Mouse (Mus musculus) right cerebral cortex, postnatal 14 days (tissue): ENCODE data around the gene Dcaf7.
"Not testable (repeated sequence)": the region's sequence is repeated elsewhere in the genome, so short reads cannot be mapped to it uniquely, and the experiment has no call there.

ENCODE experiments used
- DNase-seq: peaks from one replicate; pipeline ENCODE4 v3.0.0; 2022

Dcaf7 gene

GRCm38 (mm10) chr11:106036548-106037417, at the start of gene Dcaf7:
Gene Dcaf7, plus strand, starts transcription at chr11:106036872.
- peak; percentile 97 for DNase-seq

DNA sequence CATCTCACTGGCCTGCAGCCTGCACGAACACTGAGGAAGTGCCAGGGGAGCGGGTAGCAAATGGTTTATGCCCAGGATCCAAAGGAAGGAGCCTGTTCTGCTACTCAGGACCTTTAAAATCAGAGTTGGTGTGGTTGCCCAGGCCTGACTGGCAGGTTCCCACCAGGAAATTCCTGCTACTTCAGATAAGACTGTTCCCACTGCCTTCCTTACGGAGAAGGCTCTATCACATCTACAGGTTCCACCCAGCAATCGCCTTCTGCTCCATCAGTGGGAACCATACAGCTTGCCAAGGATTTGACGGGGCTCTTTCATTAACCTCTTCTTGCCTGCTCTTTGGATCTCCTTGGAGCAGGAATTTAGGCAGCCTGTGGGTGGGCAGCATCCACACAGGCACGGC, 49.2 kb upstream of the Dcaf7 start:
- no peak for DNase-seq

GRCm38 (mm10) chr11:105989446-105989845, 47.2 kb upstream of the Dcaf7 start:
- DNase-seq, result no peak

GRCm38 (mm10) chr11:105990231-105990630, 46.4 kb upstream of the Dcaf7 start:
- DNase-seq, result no peak

DNA sequence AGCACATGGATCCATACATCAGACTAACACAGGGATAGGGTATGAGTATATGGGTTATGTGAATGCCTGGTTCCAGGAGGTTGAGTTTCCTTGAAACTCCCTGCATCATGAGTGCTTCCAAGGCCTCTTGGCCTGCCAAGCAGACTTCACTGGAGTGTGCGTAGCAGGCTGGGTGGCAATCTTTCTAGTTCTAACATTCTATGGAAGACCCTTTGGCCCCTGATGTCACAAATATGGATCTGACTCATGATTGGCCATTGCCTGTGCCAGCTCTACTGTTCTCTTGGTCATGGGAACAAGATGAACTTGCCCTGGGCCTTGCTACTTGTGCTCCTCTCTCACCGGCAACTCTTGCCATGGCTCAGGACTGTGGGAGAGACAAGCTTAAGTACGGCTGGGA, 42.3 kb upstream of the Dcaf7 start, which contains the start of gene Ace3:
Ace3 (plus strand) TSS at position 301 of the 400 bp plus-strand sequence.
- DNase-seq, result no peak

GRCm38 (mm10) chr11:106000062-106000461, 36.6 kb upstream of the Dcaf7 start:
- DNase-seq, result no peak

DNA sequence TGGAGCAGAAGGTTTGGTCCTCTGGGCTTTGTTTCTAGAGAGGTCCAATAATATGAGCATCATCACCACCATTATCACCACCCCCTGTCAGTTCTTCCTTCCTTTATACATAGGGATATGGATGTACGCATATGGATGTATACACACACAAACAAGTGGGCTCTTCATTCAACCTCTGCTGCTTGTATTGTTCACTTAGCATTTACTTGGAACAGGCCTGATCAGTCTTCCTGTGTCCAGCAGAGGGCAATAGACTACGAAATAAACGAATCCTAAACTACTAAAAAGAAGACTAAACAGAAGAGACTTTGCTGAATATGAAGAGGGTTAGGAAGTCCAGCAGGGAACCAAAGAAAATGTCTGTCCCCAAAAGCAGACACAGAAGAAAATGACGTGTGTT, 35.0 kb upstream of the Dcaf7 start:
- DNase-seq, result no peak

GRCm38 (mm10) chr11:106004576-106004975, 32.1 kb upstream of the Dcaf7 start:
- no peak for DNase-seq

DNA sequence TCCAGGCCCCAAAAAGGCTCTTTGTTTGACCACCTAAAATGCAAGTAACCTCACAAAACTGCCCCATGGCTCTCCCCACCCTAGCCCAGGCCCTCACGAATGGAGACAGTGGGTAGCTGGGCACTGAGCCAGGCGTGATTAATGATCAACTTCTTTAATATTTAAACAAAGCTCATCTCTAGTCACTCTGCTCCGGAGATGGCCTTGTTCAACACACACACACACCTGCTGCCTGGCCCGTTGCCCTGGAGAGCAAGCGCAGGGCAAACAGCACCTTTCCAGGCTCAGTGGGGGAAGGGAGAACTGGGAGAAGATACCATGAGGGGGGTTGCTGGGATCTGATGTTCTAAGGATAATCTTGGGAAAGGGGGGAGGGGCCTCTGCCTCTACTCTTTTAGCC, 30.7 kb upstream of the Dcaf7 start:
- no peak for DNase-seq

- DNase-seq, result peak; percentile 49
These were observed 28.9 kb upstream of the Dcaf7 start, which contains the start of gene Kcnh6 for GRCm38 (mm10) chr11:106007821-106008220. Gene Kcnh6, plus strand, starts transcription at chr11:106008124.

DNA sequence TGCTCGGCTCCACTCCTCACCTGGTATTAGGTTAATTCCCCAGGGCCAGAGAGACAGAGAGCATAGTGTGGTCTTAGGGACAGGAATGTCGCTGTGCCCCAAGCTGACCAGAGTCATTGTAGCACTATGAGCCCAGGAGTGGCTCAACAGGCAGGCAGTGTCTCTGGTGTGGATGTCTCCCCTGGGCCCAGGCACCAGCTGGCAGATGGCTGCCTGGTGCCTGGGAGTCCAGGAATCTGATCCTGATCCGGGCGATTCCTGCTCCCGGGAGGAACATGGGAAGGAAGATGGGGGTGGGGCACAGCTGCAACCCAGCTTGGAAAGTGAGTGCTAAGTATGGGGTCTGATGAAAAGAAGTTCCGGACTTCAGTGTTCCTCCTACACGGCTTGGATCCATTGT, 24.0 kb upstream of the Dcaf7 start:
- DNase-seq, result no peak

- peak; percentile 73 for DNase-seq
These were observed 23.0 kb upstream of the Dcaf7 start for GRCm38 (mm10) chr11:106013556-106014225.

DNA sequence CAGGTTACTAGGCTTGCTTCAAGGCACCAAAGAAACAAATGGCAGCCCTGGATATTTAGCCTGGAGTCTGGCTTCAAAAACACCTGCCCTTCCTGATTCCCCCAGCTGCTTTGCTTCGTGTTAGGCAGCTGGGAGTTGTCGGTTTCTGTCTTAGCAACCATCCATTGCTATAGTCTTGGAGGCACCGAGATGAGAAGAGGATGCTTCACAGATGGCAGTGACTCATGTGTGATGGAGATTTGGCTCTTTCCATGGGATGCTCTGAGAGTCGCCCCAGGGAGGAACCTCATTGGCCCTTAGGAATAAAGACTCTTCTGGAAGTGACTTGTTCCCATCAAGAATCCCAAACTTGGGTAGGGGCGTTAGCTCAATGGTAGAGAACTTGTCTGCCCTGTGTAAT, 20.2 kb upstream of the Dcaf7 start:
- no peak for DNase-seq

DNA sequence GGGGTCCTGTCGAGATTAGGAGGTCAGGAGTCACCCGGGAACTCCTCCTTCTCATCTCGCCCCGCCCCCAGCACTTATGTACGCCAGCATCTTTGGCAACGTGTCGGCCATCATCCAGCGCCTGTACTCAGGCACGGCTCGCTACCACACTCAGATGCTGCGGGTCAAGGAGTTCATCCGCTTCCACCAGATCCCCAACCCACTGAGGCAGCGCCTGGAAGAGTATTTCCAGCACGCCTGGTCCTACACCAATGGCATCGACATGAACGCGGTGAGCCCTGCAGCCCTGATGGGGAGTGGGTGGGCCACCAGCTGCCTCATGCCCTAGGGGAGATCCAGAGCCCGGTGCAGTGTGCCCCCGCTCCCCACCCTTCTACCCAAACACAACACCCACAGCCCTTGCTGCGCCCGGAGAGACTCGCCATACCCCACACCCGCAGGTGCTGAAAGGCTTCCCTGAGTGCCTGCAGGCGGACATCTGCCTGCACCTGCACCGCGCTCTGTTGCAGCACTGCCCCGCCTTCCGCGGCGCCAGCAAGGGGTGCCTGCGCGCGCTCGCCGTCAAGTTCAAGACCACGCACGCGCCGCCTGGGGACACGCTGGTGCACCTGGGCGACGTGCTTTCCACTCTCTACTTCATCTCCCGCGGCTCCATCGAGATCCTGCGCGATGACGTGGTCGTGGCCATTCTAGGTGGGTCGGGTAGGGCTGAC, 16.5 kb upstream of the Dcaf7 start:
- DNase-seq, result peak; percentile 57

DNA sequence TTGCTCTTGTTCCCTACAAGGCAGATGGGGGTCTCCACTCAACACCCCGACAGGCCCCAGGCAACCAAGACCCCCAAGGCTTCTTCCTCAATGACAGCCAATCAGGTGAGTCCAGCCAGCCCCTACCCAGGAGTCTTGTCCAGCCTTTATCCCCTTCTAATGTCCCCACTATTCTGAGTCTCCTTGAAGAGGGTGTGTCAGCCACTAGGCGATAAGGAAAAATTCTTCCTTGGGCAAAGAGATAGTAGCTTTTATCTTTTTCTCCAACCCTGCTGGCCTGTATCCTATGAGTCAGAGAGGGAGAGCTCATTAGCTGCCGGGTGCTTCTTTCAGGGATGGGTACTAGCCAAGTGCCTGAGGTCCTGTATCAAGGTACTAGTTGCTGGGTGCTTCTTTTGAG, 10.9 kb upstream of the Dcaf7 start:
- no peak for DNase-seq

DNA sequence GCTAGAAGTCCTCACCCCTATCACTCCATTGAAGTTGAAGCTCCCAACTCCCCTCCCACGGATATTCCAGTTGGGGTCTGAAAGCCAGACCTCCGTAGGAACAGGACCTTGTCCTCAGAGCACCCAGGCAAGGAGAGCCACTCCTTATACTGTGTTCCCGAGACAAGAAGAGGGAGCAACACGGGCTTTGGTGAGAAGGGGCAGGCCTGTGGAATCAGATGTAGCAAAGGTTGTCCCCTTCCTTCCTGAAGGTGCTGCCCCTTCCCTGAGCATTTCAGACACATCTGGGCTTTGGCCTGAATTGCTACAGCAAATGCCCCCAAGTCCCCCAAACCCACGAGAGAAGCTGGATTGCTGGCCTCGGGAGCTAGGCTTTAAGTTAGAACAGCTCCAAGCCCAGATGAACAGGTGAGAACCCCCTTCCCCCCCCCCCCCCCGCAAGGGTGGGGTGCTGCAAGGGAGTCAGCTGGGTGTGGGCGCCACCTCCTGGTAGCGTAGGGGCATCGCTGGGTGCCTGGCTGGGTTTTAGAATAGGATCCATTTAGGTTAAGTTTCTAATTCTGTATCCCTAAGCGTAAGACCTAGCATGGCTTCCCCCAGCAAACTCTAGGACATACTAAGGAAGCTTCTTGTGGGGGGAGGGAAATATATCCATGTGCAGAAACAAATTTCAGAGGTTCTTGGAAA, 10.1 kb upstream of the Dcaf7 start:
- DNase-seq, result peak; percentile 67

GRCm38 (mm10) chr11:106027607-106028006, 9.1 kb upstream of the Dcaf7 start:
- no peak for DNase-seq

- DNase-seq, result not testable (repeated sequence)
These were observed 4.6 kb upstream of the Dcaf7 start for GRCm38 (mm10) chr11:106032074-106032473.

GRCm38 (mm10) chr11:106033491-106033919, 3.2 kb upstream of the Dcaf7 start:
- DNase-seq, result no peak

- DNase-seq, result no peak
These were observed 1.7 kb upstream of the Dcaf7 start for GRCm38 (mm10) chr11:106034986-106035385.

DNA sequence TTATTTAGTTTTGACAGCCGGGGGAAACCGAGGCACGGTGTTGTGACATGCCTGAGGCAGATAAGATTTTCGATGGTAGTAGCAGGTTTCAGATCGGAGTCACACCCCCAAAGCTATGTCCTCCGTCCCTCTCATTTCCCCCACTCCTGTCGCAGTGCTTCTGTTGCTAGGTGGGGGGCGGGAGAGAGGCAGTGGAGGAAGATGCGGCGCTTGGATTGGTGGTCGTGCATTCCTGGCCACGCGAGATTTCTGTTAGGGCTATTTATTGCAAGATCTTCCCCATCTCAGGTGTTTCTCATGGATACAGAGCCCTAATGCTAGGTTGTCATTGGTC, 713 bp downstream of the Dcaf7 start:
- peak; percentile 80 for DNase-seq

DNA sequence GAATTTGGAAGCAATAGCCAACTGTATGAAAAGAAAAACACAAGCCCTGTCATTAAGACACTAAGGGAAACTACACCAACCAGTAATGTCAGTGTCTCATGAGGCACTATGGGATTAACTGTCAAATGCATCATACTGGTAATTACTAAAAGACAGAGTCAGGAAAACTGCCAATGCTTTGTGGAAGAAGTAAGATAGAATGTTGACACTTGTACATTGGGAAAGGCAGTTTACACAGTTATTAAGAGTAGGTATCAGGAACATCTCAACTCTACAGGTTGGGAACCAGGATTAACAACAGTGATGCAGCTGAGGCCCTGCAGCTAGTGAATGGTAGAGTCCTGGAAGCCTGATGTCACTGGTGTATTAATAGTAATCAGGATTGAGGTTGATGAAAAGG, 7.7 kb downstream of the Dcaf7 start:
- DNase-seq, result no peak

- DNase-seq, result no peak
These were observed 8.6 kb downstream of the Dcaf7 start for GRCm38 (mm10) chr11:106045256-106045655.
